Mouse (Mus musculus) gastrocnemius, adult 18-20 months (tissue): ENCODE measurements around the gene Snrnp40. TPM values are rescaled to one million over a fixed set of nuclear protein-coding genes. Genes with fewer than 3 reads are reported as not detected.

ENCODE experiments used
- DNase-seq: peaks from one replicate; pipeline ENCODE4 v3.0.0; 2021; ENCODE audit warnings: low spot score
- total RNA-seq, 2 experiments: library from RNA; stranded (reverse); gene quantifications; 2 replicates each; pipeline ENCODE4 v1.2.3; 2021

Gene Snrnp40
- total RNA-seq, 2 experiments from 2014 or later, result 11.6 to 11.7 TPM

DNA sequence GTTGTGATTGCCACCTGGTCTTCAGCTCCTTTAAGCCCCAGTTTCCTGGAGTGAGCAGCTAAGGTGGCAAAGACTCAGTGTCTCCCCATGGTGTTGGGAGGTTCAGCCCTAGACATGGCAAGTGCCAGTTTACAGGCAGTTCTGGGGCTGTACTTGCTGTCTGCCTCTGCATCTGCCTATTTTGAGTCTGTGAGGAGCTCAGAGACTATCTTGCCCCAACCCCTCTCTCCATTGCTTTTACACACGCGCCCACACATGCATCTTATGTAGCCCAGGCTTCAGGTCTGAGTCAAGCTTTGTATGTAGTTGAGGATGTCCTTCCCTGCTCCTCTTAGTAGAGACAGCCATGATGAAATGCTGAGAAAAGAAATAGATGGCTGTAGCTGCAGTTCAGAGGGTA, 19.2 kb downstream of the Snrnp40 start:
- no peak for DNase-seq

DNA sequence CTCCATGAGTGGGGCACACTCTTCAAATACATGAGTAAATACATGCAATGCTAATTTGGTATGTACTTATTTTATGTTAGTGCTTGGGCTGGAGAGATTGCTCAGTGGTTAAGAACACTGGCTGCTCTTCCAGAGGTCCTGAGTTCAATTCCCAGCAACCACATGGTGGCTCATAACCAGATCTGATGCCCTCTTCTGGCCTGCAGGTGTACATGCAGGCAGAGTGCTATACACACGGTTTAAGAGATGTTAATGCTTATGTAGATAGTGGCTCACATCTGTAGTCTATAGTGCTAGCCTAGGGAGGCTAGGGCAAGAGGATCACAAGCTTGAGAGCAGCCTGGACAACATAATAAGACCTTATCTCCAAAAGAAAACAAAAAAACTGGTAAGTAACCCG, 20.5 kb downstream of the Snrnp40 start:
- no peak for DNase-seq

DNA sequence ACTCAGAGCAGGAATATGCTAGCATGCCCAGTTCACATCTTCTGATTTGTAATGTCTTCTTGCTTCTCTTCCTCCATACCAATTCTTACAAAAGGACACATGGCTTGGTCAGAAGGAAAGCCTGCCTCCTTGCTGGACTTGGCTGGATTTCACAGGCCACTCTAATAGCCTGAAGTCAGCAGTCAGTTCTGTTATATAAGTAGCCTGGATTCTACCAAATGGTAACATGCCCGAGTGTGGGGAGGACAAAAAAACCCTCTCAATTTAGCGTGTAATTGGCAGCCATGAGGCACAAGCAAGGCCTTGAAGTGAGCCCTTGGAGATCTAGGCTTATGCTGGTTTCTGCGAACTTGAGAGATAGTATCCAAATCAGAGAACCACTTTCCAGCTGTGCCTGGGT, 27.3 kb downstream of the Snrnp40 start:
- peak; percentile 59 for DNase-seq

DNA sequence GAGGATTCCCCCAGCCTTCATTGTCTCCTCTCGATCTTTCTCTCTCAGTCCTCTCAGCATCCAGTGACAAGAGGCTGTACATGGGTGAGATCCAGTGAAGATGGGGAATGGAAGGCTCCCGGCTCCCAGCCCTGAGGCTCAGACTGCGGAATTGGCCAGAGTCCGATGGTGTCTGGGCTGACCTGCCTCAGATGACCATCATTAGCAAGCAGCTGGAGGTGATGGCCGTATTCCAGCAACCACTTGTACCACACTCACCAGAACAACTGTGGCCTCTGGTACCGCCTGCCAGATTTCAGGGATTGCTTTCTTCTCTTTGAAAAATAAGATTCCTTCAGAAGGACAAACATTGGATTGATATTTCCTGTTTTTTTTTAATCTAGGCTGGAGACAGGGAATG, 29.6 kb downstream of the Snrnp40 start:
- DNase-seq, result peak; percentile 88

DNA sequence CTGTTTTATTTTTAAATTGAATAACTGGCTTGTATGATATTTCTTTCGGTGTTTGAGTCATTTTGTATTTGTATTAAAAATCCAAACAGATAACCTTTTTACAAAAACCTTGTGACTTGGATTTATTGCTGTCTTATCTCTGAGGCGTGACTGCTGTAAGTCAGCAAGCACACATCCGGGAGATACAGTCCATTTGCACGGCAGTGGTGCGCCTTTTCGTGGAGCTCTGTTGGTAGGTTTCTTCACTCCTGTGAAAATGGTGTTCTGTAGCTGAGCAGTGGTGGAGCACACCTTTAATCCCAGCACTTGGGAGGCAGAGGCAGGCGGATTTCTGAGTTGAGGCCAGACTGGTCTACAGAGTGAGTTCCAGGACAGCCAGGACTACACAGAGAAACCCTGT, 30.0 kb downstream of the Snrnp40 start:
- no peak for DNase-seq

DNA sequence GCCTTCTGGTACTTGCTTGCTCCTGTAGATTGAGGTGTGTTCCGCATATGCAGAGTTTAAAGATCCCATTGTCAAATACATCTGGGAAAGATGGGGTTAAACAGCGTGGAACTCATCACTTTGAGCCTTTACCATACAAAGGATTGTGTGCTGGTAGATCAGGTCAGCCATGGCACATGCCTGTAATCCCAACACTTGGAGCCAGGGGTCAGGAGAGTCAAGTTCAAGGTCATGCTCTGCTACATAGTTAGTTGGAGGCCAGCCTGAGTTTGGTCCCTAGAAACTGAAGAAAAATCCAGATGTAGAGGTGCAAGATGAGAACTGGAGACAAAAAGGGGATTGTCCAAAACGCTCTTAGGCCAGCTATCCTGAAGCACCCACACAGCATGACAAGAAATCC, 31.3 kb downstream of the Snrnp40 start:
- DNase-seq, result no peak

Other genes starting within 250 kb of the Snrnp40 start
- gene Hcrtr1, start 220.8 kb upstream of the Snrnp40 start, total RNA-seq, result not detected
- 10 to 100 TPM; 27.5 to 40.5 TPM for gene Tinagl1, start 185.0 kb upstream of the Snrnp40 start, total RNA-seq
- gene Gm853, start 137.7 kb upstream of the Snrnp40 start, total RNA-seq, result not detected
- 10 to 100 TPM; 71.7 to 80.8 TPM for gene Serinc2, start 80.9 kb upstream of the Snrnp40 start, total RNA-seq
- 1,000 to 10,000 TPM in 1 of 2 experiments, 100 to 1,000 TPM in 1; 614 to 1,203 TPM for gene Fabp3, start 51.5 kb upstream of the Snrnp40 start, total RNA-seq
- gene Gm10570, start 51.5 kb upstream of the Snrnp40 start, total RNA-seq, result under 1 TPM in 1 of 2 experiments, not detected in 1; 0.66 TPM
- 10 to 100 TPM; 42.5 to 44.8 TPM for gene Zcchc17, start 189 bp upstream of the Snrnp40 start, total RNA-seq
- gene Nkain1, start 214.0 kb downstream of the Snrnp40 start, total RNA-seq, result 10 to 100 TPM; 21.0 to 29.5 TPM